Mouse (Mus musculus) lung, postnatal 0 days (tissue): ENCODE results near the gene Cabp7. TPM values are rescaled to one million over a fixed set of nuclear protein-coding genes. Genes with fewer than 3 reads are reported as not detected.

Experiments used
- ATAC-seq: fragments of 200-750 bp; cut with Nextera tagmentation; 2 replicates; pipeline ENCODE4 v1.8.0; 2017; ENCODE audit warnings: moderate library complexity
- DNase-seq: peaks from one replicate; pipeline ENCODE4 v3.0.0-alpha.2; 2016; ENCODE audit warnings: low spot score
- H3K27ac ChIP-seq: fragments of 300-500 bp; sonication (generic); 2 replicates; pipeline ENCODE4 v1.5.1; 2014; ENCODE audit warnings: antibody characterized with exemption, mild to moderate bottlenecking, low read length, mixed read lengths
- H3K27me3 ChIP-seq: fragments of 300-500 bp; sonication (generic); replicated peaks from 2 replicates; pipeline ENCODE4 v1.6.1; 2014; ENCODE audit warnings: low read length, mixed read lengths; ENCODE audit not compliant: insufficient read depth
- H3K36me3 ChIP-seq: fragments of 300-500 bp; sonication (generic); 2 replicates; pipeline ENCODE4 v1.6.1; 2014; ENCODE audit warnings: low read length, mixed read lengths; ENCODE audit not compliant: insufficient read depth
- H3K4me1 ChIP-seq: fragments of 300-500 bp; sonication (generic); 2 replicates; pipeline ENCODE4 v1.6.1; 2014; ENCODE audit warnings: antibody characterized with exemption, low read depth, low read length, mixed read lengths; ENCODE audit not compliant: insufficient read depth
- H3K4me2 ChIP-seq: fragments of 300-500 bp; sonication (generic); replicated peaks from 2 replicates; pipeline ENCODE4 v1.6.1; 2014; ENCODE audit warnings: low read depth, mild to moderate bottlenecking, low read length, moderate library complexity, mixed read lengths
- H3K4me3 ChIP-seq: fragments of 300-500 bp; sonication (generic); 2 replicates; pipeline ENCODE4 v1.5.1; 2014; ENCODE audit warnings: low read depth, low read length
- H3K9ac ChIP-seq: fragments of 300-500 bp; sonication (generic); replicated peaks from 2 replicates; pipeline ENCODE4 v1.6.1; 2014; ENCODE audit warnings: low read depth, mild to moderate bottlenecking
- H3K9me3 ChIP-seq: fragments of 300-500 bp; sonication (generic); 2 replicates; pipeline ENCODE4 v1.6.1; 2016; ENCODE audit warnings: low read length, mixed read lengths
- CTCF ChIP-seq: IDR thresholded peaks from 2 replicates; pipeline ENCODE4 v1.5.1; 2016; ENCODE audit warnings: antibody characterized with exemption, mild to moderate bottlenecking
- EP300 ChIP-seq: IDR thresholded peaks from 2 replicates; pipeline ENCODE4 v1.6.1; 2016; ENCODE audit warnings: antibody characterized with exemption, mild to moderate bottlenecking, control low read depth
- WGBS: fragments of 180-500 bp; shearing (Covaris S2); extraction: QIAGEN DNeasy Blood & Tissue Kit; methylation state at CpG from one replicate; pipeline ENCODE4 v1.1.7; 2014; 5-methylcytosine and 5-hydroxymethylcytosine counted together
- polyA plus RNA-seq: library from polyadenylated mRNA; unstranded; fragments of >200 nt; fragmentation: Nextera tagmentation; extraction: Ambion mirVana; gene quantifications from 2 replicates; pipeline ENCODE4 v1.2.1, GENCODE M21; 2015

Gene Cabp7
- polyA plus RNA-seq, 1 experiment from 2014 or later, result 0.14 TPM

- Histone ChIP-seq H3K27ac (no peak overlapping the region), H3K27me3 (no peaks in the 10 kb centered on the region), H3K4me2 (no peak overlapping the region), H3K4me3 (no peak overlapping the region), H3K9me3 (no peaks in the 10 kb centered on the region), H3K9ac (no peak overlapping the region), H3K4me1 (peaks cover 6% of the 10 kb centered on the region; the same call in 1 of the 2 replicates), H3K36me3 (no peaks in the 10 kb centered on the region)
- WGBS, result 82% methylated on average over 7 of the region's 7 CpGs
- DNase-seq (no peak), ATAC-seq (no peak)
- TF ChIP-seq CTCF (no peak), EP300 (no peak)
These were observed 56.2 kb downstream of the Cabp7 start for GRCm38 (mm10) chr11:4690353-4690752.

- no peak overlapping the region for H3K4me2 ChIP-seq
- TF ChIP-seq CTCF (no peak), EP300 (no peak)
- DNase-seq (peak; percentile 43), ATAC-seq (peak; percentile 66)
- H3K9ac ChIP-seq, result no peak overlapping the region
- no peak overlapping the region for H3K4me3 ChIP-seq
- no peak overlapping the region for H3K27ac ChIP-seq
- WGBS, result 36% methylated on average over 11 of the region's 11 CpGs
- H3K4me1 ChIP-seq, result peaks cover 6% of the 10 kb centered on the region; the same call in 1 of the 2 replicates
- H3K9me3 ChIP-seq, result no peaks in the 10 kb centered on the region
- H3K36me3 ChIP-seq, result no peaks in the 10 kb centered on the region
- H3K27me3 ChIP-seq, result no peaks in the 10 kb centered on the region
These were observed 57.8 kb downstream of the Cabp7 start for GRCm38 (mm10) chr11:4688632-4689380.

- DNase-seq, result no peak
- WGBS, result 40% methylated on average over 3 of the region's 3 CpGs
- no peaks in the 10 kb centered on the region for H3K36me3 ChIP-seq
- TF ChIP-seq CTCF (no peak), EP300 (no peak)
- no peaks in the 10 kb centered on the region for H3K9me3 ChIP-seq
- H3K27me3 ChIP-seq, result no peaks in the 10 kb centered on the region
- H3K9ac ChIP-seq, result no peak overlapping the region
- H3K4me1 ChIP-seq, result peaks cover 6% of the 10 kb centered on the region; the same call in 1 of the 2 replicates
- H3K27ac ChIP-seq, result no peak overlapping the region
- ATAC-seq, result no peak
- no peak overlapping the region for H3K4me3 ChIP-seq
- H3K4me2 ChIP-seq, result no peak overlapping the region
These were observed 58.7 kb downstream of the Cabp7 start for GRCm38 (mm10) chr11:4687874-4688273.

GRCm38 (mm10) chr11:4687027-4687426, 59.6 kb downstream of the Cabp7 start:
- 66% methylated on average over 3 of the region's 3 CpGs for WGBS
- no peaks in the 10 kb centered on the region for H3K9me3 ChIP-seq
- H3K9ac ChIP-seq, result no peak overlapping the region
- DNase-seq (no peak), ATAC-seq (no peak)
- H3K4me1 ChIP-seq, result peaks cover 6% of the 10 kb centered on the region; the same call in 1 of the 2 replicates
- no peak overlapping the region for H3K4me2 ChIP-seq
- H3K4me3 ChIP-seq, result no peak overlapping the region
- no peaks in the 10 kb centered on the region for H3K27me3 ChIP-seq
- no peaks in the 10 kb centered on the region for H3K36me3 ChIP-seq
- TF ChIP-seq CTCF, result no peak
- TF ChIP-seq EP300, result no peak
- no peak overlapping the region for H3K27ac ChIP-seq

Other genes starting within 250 kb of the Cabp7 start
- 22.0 and 24.6 TPM in 2 replicates for gene Mtmr3, start 151.9 kb downstream of the Cabp7 start, polyA plus RNA-seq
- gene Gm11032, start 126.7 kb downstream of the Cabp7 start, polyA plus RNA-seq, result not detected in 2 replicates
- gene Ascc2, start 109.0 kb downstream of the Cabp7 start, polyA plus RNA-seq, result 21.7 and 25.3 TPM in 2 replicates
- 723 and 783 TPM in 2 replicates for gene Uqcr10, start 42.4 kb downstream of the Cabp7 start, polyA plus RNA-seq
- gene Zmat5, start 42.1 kb downstream of the Cabp7 start, polyA plus RNA-seq, result 63.7 and 67.2 TPM in 2 replicates
- gene Nf2, start 102.8 kb upstream of the Cabp7 start, polyA plus RNA-seq, result 19.6 and 21.1 TPM in 2 replicates
- gene Nipsnap1, start 127.2 kb upstream of the Cabp7 start, polyA plus RNA-seq, result 10.4 and 11.9 TPM in 2 replicates
- gene Thoc5, start 148.5 kb upstream of the Cabp7 start, polyA plus RNA-seq, result 16.3 TPM in 2 replicates
- 0.06 and 0.12 TPM in 2 replicates for gene Nefh, start 201.3 kb upstream of the Cabp7 start, polyA plus RNA-seq
- 27.3 and 28.3 TPM in 2 replicates for gene Ap1b1, start 240.0 kb upstream of the Cabp7 start, polyA plus RNA-seq